Mouse (Mus musculus) adrenal gland, adult 8-10 months (tissue): ENCODE results near the gene Zfp799. TPM values are rescaled to one million over a fixed set of nuclear protein-coding genes. Genes with fewer than 3 reads are reported as not detected.

Experiments used
- DNase-seq: peaks from one replicate; pipeline ENCODE4 v3.0.0; 2022
- total RNA-seq, 4 experiments: library from RNA; stranded (reverse); gene quantifications; 2 replicates each; pipeline ENCODE4 v1.2.4; 2022

Gene Zfp799
- total RNA-seq, 4 experiments from 2014 or later = 11.2 to 18.2 (median 14.1) TPM

- DNase-seq = no peak
Observed at GRCm38 (mm10) chr17:32787436-32788093, 42.5 kb downstream of the Zfp799 start.

GRCm38 (mm10) chr17:32786944-32787343 is 43.1 kb downstream of the Zfp799 start:
- DNase-seq = no peak

GRCm38 (mm10) chr17:32785656-32786055 is 44.4 kb downstream of the Zfp799 start:
- no peak for DNase-seq

GRCm38 (mm10) chr17:32777564-32777963 is 52.5 kb downstream of the Zfp799 start:
- no peak for DNase-seq

- no peak for DNase-seq
Observed at GRCm38 (mm10) chr17:32771213-32771612, 58.8 kb downstream of the Zfp799 start.

- no peak for DNase-seq
Observed at GRCm38 (mm10) chr17:32766422-32766821, 63.6 kb downstream of the Zfp799 start.

Other genes starting within 250 kb of the Zfp799 start
- gene Cyp4f37, start 209.0 kb downstream of the Zfp799 start, total RNA-seq = not detected
- under 1 TPM in 1 of 4 experiments, not detected in 3; 0.24 TPM for gene Cyp4f40, start 171.4 kb downstream of the Zfp799 start, total RNA-seq
- gene Cyp4f15, start 144.6 kb downstream of the Zfp799 start, total RNA-seq = 1 to 10 TPM; 3.2 to 7.5 (median 6.4) TPM
- gene Zfp871, start 42.0 kb downstream of the Zfp799 start, total RNA-seq = 10 to 100 TPM; 42.0 to 67.7 (median 61.5) TPM
- 1 to 10 TPM in 2 of 4 experiments, under 1 TPM in 2; 0.73 to 1.3 (median 1.00) TPM for gene Zfp811, start 20.3 kb downstream of the Zfp799 start, total RNA-seq
- gene Zfp870, start 61.4 kb upstream of the Zfp799 start, total RNA-seq = 10 to 100 TPM in 3 of 4 experiments, 1 to 10 TPM in 1; 8.8 to 21.1 (median 12.5) TPM
- gene Cyp4f14, start 87.1 kb upstream of the Zfp799 start, total RNA-seq = 10 to 100 TPM in 2 of 4 experiments, 1 to 10 TPM in 2; 5.4 to 28.6 (median 14.3) TPM
- 100 to 1,000 TPM in 2 of 4 experiments, 10 to 100 TPM in 2; 78.3 to 120 (median 96.1) TPM for gene Cyp4f13, start 117.1 kb upstream of the Zfp799 start, total RNA-seq
- gene Zfp472, start 135.6 kb upstream of the Zfp799 start, total RNA-seq = 1 to 10 TPM; 3.5 to 8.0 (median 5.7) TPM
- gene Zfp952, start 162.9 kb upstream of the Zfp799 start, total RNA-seq = 10 to 100 TPM in 2 of 4 experiments, 1 to 10 TPM in 2; 9.5 to 15.6 (median 12.6) TPM
- gene Zfp763, start 203.1 kb upstream of the Zfp799 start, total RNA-seq = 10 to 100 TPM in 2 of 4 experiments, 1 to 10 TPM in 2; 8.8 to 13.5 (median 10.1) TPM
- not detected for gene 4921501E09Rik, start 237.8 kb upstream of the Zfp799 start, total RNA-seq